Mouse (Mus musculus): ENCODE measurements around the gene Prss27.
A peak's percentile ranks its signal among the peaks of the same experiment; 100 is the strongest.
"Not testable (repeated sequence)": the region's sequence is repeated elsewhere in the genome, so short reads cannot be mapped to it uniquely, and the experiment has no call there.

Prss27 gene

DNA sequence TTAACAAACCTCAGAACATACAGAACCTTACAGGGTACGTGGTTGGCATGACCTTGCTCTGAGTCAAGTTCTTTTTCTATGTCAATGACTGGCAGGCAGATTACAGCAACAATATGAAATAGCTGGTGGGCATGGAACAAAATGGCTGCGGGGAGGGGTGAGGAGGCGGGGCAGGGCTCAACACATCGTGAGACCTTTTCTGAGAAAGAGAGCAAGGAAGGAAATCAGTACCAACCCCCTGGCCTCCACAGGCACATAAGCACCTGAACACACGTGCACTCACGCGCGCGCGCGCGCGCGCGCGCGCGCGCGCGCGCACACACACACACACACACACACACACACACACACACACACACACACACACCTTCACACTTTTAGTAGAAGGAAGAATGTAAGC lies 7.4 kb upstream of the Prss27 start:
- peak; percentile 66 for DNase-seq (ENCODE audit: low read depth, low spot score)

DNA sequence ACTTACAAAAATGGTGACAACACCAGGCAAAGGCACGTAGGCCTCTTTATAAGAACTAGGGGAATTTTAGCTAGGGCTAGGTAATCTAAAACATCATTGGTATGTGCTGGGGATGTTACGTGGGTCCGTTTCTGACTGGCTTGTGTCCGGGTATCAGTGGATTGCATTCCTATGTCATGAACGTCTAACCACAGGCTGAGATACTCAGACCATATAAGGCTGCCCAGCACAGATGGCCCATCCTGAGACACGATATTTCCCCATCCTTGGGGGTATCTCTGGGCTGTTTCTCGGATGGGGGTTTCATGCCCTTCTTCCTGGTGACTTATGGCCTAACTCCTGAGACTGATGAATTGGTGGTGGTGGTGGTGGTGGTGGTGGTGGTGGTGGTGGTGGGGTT lies 2.9 kb upstream of the Prss27 start:
- no peak for DNase-seq (ENCODE audit: low read depth, low spot score)

DNA sequence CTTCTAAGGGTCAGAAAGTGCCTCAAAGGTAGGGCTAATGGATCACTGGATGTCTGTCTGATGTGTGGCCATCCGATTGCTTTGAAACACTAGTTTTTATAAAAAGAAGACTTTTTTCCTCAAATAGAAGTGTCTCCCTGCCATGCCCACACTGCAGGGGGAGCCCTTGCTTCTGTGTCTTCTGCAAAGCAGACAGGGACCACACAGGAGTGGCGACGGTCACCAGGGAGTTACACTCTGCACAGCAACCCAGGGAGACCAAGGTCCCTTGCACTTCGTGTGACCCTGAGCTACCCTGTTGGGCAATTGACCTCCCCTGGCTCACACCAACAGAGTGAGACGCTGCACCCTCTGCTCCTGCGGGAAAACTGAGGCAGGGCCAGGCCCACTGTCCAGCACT lies 990 bp upstream of the Prss27 start:
- no peak for DNase-seq (ENCODE audit: low read depth, low spot score)

DNA sequence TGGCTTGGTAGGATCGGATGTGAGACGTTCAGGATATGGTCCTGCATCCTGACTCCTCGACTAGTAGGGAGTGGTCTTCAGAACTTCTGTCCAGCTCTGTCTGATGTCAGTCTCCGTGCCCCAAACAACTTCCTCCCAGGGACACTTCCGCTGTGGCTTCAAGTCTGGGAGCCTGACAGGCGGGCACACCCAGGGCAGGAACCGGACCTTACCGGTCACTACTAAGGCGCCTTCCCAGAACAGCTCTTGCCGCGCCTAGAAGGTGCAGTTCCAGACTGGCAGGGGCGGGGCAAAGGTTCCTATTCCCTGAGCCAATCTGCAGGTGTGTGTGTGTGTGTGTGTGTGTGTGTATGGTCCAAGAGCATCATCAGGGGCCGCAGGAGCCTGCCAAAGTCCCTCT lies 584 bp upstream of the Prss27 start:
- DNase-seq (ENCODE audit: low read depth, low spot score), result no peak

DNA sequence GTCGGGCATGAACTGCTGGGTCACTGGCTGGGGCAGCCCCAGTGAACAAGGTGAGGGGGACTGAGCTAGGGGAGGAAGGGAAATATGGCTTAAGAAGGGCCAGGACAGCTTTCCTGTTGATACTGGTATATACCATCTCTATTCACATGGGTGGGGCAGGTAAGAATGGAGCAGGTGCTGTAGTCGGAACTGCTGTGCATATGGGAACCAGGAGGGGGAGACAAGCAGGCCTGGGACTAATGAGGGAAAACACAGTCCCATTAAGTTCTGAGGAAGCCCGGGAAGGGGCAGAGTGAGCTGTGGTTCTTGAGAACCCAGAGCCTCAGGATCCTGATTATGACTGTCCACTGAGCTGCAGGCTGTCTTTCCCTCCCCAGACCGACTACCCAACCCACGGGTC lies 6.5 kb downstream of the Prss27 start:
- DNase-seq (ENCODE audit: low read depth, low spot score), result peak; percentile 73

DNA sequence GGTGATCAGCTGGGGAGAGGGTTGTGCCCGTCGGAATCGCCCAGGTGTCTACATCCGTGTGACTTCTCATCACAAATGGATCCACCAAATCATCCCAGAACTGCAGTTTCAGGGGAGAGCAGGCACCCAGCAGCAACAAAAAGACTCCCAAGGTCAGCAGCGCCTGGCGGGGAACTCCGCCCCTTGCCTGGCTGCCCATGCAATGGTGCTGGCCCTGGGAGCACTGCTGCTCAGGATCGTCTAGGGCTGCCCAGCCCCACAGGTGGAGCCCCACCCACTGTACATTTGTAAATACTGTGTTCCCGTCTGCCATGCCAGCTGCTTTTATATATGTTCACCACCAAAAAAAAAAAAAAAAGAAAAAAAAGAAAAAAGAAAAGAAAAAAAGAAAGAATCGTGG lies 7.7 kb downstream of the Prss27 start:
- no peak for DNase-seq (ENCODE audit: low read depth, low spot score)

DNA sequence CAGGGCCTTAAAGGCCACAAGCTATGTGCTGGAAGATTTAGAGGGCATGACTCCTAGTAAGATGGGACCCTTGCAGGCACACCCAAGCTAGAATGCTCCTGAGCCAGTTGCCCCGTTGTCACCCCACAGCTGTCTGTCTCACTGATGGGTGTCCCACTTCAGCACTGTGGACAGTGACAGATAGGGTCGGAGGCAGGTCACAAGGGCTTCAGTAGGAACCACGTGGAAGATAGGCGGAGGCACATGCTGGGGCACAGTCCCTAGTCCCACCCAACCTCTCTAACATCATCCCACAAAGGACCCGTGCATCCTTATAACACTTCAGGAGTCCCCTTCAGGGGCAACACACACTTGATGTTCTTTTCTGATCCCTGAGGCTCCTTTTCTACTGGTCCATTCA lies 8.1 kb downstream of the Prss27 start:
- DNase-seq (ENCODE audit: low read depth, low spot score), result peak; percentile 74

DNA sequence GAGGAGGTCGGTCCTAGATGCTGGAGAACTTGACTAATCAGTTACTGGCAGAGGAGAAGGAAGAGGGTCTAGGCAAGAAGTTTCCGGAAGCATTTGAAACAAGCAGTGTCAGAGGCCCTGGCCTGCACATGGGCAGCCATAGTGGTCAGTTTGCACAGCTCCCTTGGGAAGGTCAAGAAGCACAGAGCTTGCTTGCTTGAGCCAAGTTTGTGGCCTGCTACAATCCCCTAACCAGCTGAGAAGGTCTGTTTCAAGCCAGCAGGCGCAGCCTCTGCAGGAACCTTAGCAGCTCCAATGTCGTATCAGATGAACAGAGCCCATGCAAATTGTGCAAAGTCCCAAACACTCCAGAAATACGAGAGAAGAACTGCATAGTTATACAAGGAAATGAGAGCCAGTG lies 10.1 kb downstream of the Prss27 start:
- no peak for DNase-seq (ENCODE audit: low read depth, low spot score)

DNA sequence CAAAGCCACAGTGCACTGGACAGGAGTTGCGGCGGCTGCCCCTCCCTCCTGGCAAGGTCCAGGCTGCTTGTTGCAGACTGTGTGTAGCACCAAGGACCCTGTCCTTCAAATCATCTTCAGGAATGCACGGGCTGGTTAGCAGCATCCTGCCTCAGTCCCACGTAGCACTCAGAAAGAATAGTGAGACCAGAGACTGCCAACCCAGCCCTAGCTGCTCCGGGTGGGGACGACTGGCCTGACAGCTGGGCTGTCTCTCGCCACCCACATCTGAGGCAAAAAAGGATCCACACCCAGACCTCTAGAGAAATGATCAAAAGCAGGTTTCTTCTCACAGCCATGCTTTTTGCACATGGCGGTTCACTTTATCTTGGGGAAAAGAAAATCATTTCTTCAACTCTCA lies 11.1 kb downstream of the Prss27 start:
- DNase-seq (ENCODE audit: low read depth, low spot score), result no peak

DNA sequence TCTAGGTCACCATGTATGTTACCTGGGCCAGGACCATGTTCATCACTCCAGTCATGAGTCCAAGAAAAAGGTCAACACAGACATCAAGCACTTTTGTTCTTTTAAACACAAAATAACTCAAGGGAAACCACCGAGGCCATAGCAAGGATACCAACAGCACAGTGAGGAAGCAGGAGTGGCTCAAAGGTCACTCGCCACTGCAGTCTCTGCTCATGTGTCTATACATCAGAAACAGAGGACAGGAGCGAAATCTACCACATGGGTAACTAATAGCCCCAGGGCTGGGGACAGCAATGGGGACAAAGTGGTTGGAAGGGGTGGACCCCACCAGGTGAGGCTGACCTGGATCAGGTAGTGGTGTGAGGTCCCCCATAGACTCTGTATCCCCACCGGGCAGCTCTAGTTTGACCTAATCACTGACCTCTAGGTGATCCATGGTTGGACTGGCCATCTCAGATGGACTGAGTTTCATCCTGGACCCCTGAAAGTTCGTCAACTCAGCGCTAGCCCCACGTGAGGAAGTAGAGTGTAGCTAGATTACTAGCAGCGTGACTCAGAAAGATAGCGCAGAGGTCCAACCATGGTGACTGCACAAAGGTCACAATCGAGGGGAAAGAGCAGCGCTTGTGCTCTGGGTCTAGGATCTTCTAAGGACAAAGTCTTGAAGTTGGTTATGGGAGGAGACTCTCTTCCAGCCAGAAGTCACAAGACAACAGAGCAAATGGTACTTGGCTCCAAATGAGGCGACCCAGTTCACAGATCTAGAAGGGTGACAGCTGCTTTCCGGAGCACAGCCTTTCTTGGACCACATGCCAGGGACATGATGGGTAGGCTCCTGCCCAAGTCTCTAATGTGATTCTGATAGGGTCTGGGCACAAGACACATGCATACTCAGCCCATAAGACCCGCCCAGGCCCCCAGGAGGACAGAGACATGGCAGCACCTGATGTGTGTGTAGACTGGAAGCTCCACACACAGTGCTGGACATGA lies 19.0 kb downstream of the Prss27 start:
- DNase-seq (ENCODE audit: low read depth, low spot score), result no peak

DNA sequence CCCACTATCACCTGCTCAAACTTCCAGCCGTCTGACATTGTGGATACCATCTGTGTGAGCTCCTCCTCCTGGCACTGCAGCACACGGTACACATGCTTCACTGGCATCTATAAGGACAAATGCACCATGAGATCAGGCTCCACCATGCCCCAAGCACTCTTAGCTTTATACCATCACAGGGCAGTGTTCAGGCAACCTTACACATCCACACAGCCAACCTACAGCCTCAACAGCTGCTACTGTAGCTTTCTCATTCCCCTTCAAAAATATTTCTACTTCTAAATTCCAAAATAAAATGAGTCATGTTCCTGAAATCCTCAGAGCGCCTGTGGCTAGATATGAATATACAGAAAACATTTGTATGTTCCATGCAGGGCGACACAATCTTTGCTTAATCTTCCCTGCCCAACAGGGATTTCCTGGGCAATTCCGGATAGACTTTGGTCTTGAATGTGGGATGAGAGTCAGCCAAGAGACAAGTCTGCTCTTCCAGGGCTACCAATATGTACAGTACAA lies 19.8 kb downstream of the Prss27 start:
- DNase-seq (ENCODE audit: low read depth, low spot score), result no peak

DNA sequence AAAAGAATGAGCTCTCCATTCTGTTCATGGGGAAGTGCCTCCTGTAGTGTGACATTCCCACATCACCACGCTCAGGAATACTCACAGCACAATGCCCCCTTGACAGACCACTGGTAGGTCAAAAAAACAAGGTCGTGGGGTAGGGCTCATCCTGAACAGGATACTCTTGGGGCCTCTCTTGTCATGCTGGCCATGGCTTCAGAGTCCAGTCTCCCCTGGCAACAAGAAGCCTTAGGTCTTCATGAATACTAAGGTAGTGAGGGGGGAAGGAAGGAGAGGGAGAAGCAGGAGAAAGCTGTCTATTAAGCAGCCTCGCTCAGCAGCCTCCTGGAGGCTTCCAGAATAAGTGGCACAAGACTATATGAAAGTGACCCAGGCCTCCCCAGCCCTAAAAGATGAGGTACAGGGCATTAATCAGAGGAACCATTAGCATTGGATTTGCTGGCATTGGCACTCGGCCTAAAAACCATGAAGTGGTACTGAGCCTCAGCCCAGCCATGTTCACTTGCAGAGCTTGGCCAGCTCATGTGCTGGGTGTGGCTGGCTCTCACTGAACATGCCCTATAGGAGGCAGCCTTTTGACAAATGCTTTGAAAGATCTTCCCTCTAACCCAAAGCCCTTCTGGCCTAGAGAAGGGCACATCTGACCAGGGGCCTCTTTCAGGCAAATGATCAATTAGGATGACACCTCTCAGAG lies 24.7 kb downstream of the Prss27 start:
- no peak for DNase-seq (ENCODE audit: low read depth, low spot score)

DNA sequence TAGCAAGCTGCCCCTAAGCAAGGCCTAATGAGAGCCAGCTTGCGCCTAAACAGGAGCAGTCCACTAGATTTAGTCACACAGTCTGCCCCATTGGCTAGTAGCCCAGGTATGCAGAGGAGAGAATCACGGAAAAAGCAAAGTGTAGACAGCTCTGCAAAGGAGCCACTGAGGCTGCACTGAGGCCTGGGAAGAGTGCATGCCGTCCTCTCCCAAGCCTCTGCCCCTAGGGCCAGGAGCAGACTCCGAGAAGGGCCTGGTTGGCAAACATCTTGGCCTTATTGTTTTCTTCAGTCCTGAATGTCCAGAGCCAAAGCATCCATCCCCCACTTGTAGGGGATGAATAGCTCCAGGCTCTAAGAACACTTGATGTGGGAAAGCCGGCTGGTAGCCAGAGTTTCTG lies 30.3 kb downstream of the Prss27 start:
- DNase-seq (ENCODE audit: low read depth, low spot score), result no peak

DNA sequence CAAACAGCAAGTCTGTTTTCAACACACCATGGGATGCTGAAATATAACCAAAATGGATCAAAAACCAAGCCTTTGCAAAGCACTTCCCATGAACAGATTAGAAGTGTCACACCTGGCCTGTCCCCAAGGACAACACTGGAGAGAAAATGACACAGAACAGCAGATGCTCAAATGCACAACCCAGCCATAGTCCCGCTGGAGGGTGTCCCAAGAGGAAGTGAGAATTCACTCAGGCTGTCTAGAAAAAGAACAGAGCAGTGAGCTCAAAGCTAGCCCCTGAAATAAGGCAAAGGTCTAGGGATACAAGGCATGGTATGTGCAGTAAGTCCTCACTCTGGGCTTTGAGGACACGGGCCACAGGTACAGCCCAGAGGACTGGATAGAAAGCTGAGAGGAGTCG lies 31.6 kb downstream of the Prss27 start:
- no peak for DNase-seq (ENCODE audit: low read depth, low spot score)

DNA sequence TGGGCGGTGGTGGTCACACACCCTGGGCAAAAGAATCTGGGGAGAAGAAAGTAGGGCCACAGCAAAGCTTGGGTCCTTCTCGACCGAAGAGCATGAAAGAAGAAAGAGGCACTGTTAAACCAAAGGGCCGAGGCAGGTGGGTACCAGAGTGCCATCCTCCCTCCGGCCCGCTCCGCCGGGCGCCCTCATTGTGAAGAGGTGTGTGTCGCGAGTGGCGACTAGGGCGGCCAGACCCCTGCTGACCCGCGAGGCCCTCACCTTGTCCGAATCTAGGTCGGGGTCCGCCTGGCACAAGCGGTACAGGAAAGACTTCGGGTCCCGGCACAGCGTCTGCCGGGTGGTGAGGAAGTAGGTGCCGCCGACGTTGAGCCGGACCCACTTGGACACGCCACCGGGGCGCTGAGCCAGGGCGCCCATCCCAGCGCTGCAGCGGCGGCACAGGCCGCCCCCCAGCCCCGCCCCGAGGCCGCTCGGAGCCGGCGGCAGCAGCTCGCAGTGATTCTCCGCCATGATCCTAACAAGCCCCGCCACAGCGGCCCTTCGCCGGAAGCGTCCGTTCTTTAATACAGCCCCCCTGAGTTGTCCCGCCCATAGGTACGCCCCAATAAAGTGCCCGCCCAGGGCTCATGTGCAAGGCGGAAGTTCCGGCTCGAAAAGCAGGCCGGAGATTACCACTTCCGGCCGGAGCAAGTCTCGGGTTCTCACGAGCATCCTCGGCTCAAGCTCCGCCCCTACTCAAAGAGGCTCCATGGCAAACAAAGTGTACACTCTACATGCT lies 35.2 kb downstream of the Prss27 start, which contains the start of gene Kctd5:
TSS of gene Kctd5 (minus strand) at position 567 of the 778 bp plus-strand sequence.
- peak; percentile 97 for DNase-seq (ENCODE audit: low read depth, low spot score)

DNA sequence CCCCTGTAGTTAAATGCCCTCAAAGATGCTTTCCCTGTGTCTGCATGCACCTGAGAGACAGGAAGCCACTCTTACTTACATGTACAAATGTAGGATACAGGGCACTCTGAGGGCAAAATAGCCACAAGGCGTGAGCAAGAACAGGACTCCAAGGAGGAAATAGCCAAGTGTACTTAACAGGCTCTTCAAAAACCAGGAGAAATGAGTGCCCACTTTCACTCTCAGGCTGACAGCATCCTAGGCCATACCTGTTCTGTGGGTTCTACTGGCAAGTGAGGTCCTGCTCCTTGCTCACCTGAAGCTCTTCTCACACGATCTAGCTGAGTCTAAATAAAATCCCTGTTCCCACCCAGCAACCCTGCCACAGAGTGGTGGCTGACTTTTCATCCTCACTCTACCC lies 39.2 kb downstream of the Prss27 start:
- no peak for DNase-seq (ENCODE audit: low read depth, low spot score)

DNA sequence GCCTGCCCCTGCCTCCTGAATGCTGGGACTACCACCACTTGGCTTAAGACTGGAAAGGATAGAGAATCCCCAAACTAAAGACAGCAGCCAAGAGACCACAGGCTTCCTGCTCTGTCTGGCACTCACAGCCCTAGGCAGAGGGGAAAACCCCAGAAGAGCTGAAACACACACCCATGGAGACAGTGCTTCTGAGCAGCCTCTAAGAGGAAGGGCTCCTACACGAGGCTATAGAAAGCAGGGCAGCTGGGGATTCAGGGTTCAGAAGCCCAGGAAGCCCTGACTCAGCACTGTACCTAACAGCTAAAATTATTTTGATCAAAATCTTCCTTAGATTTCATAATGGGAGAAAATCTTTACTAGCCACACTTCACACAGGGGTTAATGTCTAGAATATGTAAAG lies 46.6 kb downstream of the Prss27 start:
- no peak for DNase-seq (ENCODE audit: low read depth, low spot score)

DNA sequence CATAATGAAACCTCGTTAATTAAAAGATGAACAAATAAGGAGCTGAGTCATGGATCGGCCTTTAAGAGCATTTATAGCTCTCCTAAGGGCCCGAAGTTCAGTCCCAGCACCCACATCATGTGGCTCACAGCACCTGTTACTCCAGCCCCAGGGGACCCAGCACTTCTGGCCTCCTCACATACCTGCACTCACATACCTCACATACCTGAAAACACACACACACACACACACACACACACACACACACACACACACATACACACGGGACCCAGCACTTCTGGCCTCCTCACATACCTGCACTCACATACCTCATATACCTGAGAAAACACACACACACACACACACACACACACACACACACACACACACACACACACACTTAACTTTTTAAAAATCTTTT lies 48.5 kb downstream of the Prss27 start:
- DNase-seq (ENCODE audit: low read depth, low spot score), result not testable (repeated sequence)

DNA sequence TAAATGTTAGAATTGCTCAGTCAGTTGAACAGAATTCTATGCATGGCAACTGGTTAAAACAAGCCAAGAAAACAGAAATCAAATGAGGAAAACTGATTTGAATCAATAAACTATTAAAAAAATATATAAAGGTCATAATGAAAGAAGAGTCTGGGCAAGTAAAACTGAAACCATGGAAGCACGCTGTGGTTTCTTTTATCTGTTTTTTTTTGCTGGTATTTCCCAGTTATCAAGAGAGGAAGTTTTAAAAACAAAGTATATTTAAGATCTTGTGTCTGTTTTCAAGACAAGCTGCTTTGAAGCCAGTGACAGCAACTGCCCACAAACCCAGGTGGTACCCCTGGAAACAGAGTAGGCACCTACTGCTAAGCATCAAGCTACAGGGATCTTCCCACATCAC lies 52.6 kb downstream of the Prss27 start:
- DNase-seq (ENCODE audit: low read depth, low spot score), result no peak

Data from ES-CJ7 (cell line).